Mouse (Mus musculus) lung, embryonic 16.5 days (tissue): Measurements from ENCODE around the gene Nebl. TPM values are rescaled to one million over a fixed set of nuclear protein-coding genes. Genes with fewer than 3 reads are reported as not detected.

Experiments
- ATAC-seq: fragments of 200-750 bp; cut with Nextera tagmentation; 2 replicates; pipeline ENCODE4 v1.8.0; 2017; ENCODE audit warnings: low read depth, mild to moderate bottlenecking, moderate library complexity
- H3K27ac ChIP-seq: fragments of 300-500 bp; sonication (generic); 2 replicates; pipeline ENCODE4 v1.5.1; 2014; ENCODE audit warnings: mild to moderate bottlenecking, control low read depth, low read length
- H3K27me3 ChIP-seq: fragments of 300-500 bp; sonication (generic); 2 replicates; pipeline ENCODE4 v1.6.1; 2014; ENCODE audit warnings: low read depth, low read length, mixed read lengths; ENCODE audit not compliant: control insufficient read depth, insufficient read depth
- H3K36me3 ChIP-seq: fragments of 300-500 bp; sonication (generic); 2 replicates; pipeline ENCODE4 v1.6.1; 2014; ENCODE audit warnings: low read length; ENCODE audit not compliant: control insufficient read depth, insufficient read depth
- H3K4me1 ChIP-seq: fragments of 300-500 bp; sonication (generic); replicated peaks from 2 replicates; pipeline ENCODE4 v1.6.1; 2014; ENCODE audit warnings: low read length, mixed read lengths; ENCODE audit not compliant: control insufficient read depth, insufficient read depth
- H3K4me2 ChIP-seq: fragments of 300-500 bp; sonication (generic); 2 replicates; pipeline ENCODE4 v1.6.1; 2014; ENCODE audit warnings: low read depth, low read length, control low read depth
- H3K4me3 ChIP-seq: fragments of 300-500 bp; sonication (generic); 2 replicates; pipeline ENCODE4 v1.5.1; 2014; ENCODE audit warnings: mild to moderate bottlenecking, low read length, control low read depth
- H3K9ac ChIP-seq: fragments of 300-500 bp; sonication (generic); 2 replicates; pipeline ENCODE4 v1.6.1; 2014; ENCODE audit warnings: low read length, control low read depth
- H3K9me3 ChIP-seq: fragments of 300-500 bp; sonication (generic); 2 replicates; pipeline ENCODE4 v1.6.1; 2016; ENCODE audit warnings: low read length; ENCODE audit not compliant: control insufficient read depth
- WGBS: fragments of 180-500 bp; shearing (Covaris S2); extraction: QIAGEN DNeasy Blood & Tissue Kit; methylation state at CpG from one replicate; pipeline ENCODE4 v1.1.7; 2014; 5-methylcytosine and 5-hydroxymethylcytosine counted together
- polyA plus RNA-seq: library from polyadenylated mRNA; unstranded; fragments of >200 nt; fragmentation: Nextera tagmentation; extraction: Ambion mirVana; gene quantifications from 2 replicates; pipeline ENCODE4 v1.2.1, GENCODE M21; 2015

Gene Nebl
- polyA plus RNA-seq, 1 experiment from 2014 or later: 44.3 TPM

GRCm38 (mm10) chr2:17715149-17715767, 16.0 kb downstream of the Nebl start:
- no peak overlapping the region for H3K9ac ChIP-seq
- ATAC-seq: peak; percentile 45; the same call in 1 of the 2 replicates
- peaks cover 2% of the 10 kb centered on the region; the same call in 1 of the 2 replicates for H3K9me3 ChIP-seq
- 60% methylated on average over 9 of the region's 9 CpGs for WGBS
- no peaks in the 10 kb centered on the region; the same call in 1 of the 2 replicates for H3K4me1 ChIP-seq
- no peaks in the 10 kb centered on the region for H3K27me3 ChIP-seq
- H3K27ac ChIP-seq: peak overlapping the region; percentile 27
- H3K4me3 ChIP-seq: no peak overlapping the region
- no peak overlapping the region for H3K4me2 ChIP-seq
- peaks cover 2% of the 10 kb centered on the region for H3K36me3 ChIP-seq

DNA sequence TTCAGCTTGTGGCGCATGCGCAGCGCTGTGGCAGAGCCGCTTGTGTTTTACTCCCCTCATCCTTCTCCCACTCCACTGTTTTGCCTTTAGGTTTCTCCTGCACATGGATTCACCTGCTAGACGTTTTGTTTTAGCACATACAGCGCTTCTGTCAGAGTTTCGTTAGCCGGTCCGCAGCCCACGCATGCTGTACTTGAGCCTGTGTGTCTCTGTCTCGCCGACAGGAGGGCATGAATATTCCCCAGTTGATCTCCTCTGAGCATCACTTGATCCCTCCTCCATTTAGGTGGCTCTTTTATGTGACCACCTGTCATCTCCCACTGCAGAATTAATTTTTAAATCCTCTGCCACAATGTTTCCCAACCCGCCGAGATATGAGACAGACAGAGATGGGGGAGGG, 16.6 kb downstream of the Nebl start:
- no peak overlapping the region for H3K9ac ChIP-seq
- H3K36me3 ChIP-seq: peaks cover 2% of the 10 kb centered on the region
- H3K27me3 ChIP-seq: no peaks in the 10 kb centered on the region
- no peak overlapping the region; the same call in 1 of the 2 replicates for H3K27ac ChIP-seq
- no peak overlapping the region for H3K4me3 ChIP-seq
- H3K9me3 ChIP-seq: peaks cover 2% of the 10 kb centered on the region; the same call in 1 of the 2 replicates
- H3K4me2 ChIP-seq: no peak overlapping the region
- no peaks in the 10 kb centered on the region; the same call in 1 of the 2 replicates for H3K4me1 ChIP-seq
- ATAC-seq: no peak
- 86% methylated on average over 14 of the region's 14 CpGs for WGBS

- no peak overlapping the region for H3K4me3 ChIP-seq
- ATAC-seq: no peak
These were observed 17.1 kb downstream of the Nebl start for GRCm38 (mm10) chr2:17714124-17714523.

DNA sequence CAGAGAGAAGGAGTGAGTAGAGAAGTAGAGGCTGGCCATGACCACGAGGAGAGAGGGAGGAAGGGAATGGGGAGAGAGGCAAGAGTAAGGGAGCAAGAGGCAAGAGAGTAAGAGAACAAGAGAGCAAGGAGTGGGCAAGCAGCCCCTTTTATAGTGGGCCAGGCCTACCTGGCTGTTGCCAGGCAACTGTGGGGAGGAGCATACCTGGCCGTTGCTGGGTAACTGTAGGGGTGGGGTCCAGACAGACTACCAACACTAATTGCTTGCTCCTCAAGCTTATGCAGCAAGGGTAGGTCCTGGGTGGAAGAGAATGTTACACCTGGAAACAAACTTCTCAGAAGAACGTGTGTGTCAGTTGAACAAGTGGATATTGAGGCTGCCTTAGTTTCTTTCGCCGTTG, 20.0 kb downstream of the Nebl start:
- Histone ChIP-seq H3K4me3 (no peak overlapping the region), H3K27me3 (no peaks in the 10 kb centered on the region), H3K27ac (no peak overlapping the region), H3K36me3 (peaks cover 2% of the 10 kb centered on the region), H3K9me3 (peaks cover 2% of the 10 kb centered on the region; the same call in 1 of the 2 replicates), H3K9ac (no peak overlapping the region), H3K4me2 (no peak overlapping the region), H3K4me1 (no peaks in the 10 kb centered on the region)
- no peak for ATAC-seq
- WGBS: 88% methylated on average over 5 of the region's 5 CpGs

More at GRCm38 (mm10) chr2:17714124-17714523, 17.1 kb downstream of the Nebl start:
- Histone ChIP-seq H3K4me1 (no peaks in the 10 kb centered on the region; the same call in 1 of the 2 replicates), H3K9ac (no peak overlapping the region), H3K4me2 (no peak overlapping the region), H3K27me3 (no peaks in the 10 kb centered on the region), H3K27ac (no peak overlapping the region), H3K9me3 (peaks cover 2% of the 10 kb centered on the region; the same call in 1 of the 2 replicates), H3K36me3 (peaks cover 2% of the 10 kb centered on the region)
- 40% methylated on average over 4 of the region's 4 CpGs for WGBS

DNA sequence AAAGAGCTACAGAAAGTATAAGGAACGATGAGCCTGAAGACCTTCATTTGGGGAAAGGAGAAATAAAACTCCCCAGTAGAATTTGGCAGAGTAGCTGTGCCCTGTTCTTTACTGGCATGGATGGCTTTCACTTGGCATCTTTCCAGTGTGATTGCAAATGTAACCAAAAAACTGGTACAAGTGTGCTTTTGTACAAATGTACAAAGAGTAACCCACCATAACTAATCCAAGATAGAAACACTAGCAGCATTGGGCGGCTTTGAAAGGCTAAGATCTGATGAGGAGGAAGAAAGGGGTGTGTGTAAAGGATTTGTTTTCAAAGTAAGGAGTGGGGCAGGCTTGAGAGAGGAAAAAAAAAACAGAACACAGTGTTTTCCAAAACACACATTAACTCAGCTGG, 21.2 kb downstream of the Nebl start:
- ATAC-seq: no peak
- Histone ChIP-seq H3K27ac (no peak overlapping the region), H3K36me3 (peaks cover 2% of the 10 kb centered on the region), H3K4me3 (no peak overlapping the region), H3K27me3 (no peaks in the 10 kb centered on the region), H3K9me3 (peaks cover 2% of the 10 kb centered on the region; the same call in 1 of the 2 replicates), H3K4me1 (no peaks in the 10 kb centered on the region), H3K9ac (no peak overlapping the region), H3K4me2 (no peak overlapping the region)
- WGBS: 76% methylated on average over 2 of the region's 2 CpGs

GRCm38 (mm10) chr2:17705964-17706363, 25.3 kb downstream of the Nebl start:
- Histone ChIP-seq H3K9ac (no peak overlapping the region), H3K4me1 (no peaks in the 10 kb centered on the region), H3K4me2 (no peak overlapping the region), H3K9me3 (no peaks in the 10 kb centered on the region), H3K27me3 (no peaks in the 10 kb centered on the region), H3K4me3 (no peak overlapping the region), H3K27ac (no peak overlapping the region), H3K36me3 (no peaks in the 10 kb centered on the region)
- ATAC-seq: no peak
- 77% methylated on average over 5 of the region's 5 CpGs for WGBS

DNA sequence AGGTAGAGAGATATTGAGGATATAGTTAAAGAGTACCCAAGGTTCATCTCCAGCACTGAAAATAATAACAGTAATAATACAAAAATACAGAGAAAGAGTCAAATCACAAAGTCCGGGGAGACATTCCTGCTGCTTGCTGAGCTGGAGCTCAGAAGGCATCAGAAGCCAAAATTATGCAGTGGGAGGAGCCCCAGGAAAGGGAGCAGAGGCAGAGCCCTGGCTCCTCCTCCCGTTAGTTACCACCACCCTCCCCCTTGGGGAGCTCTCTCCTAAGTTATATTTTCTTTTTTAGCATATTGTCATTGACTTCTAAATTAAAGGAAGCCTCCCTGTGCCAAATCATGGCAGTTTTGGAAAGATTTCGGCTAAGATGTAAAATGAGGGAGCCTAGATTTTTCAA, 25.8 kb downstream of the Nebl start:
- WGBS: 48% methylated on average over 3 of the region's 3 CpGs
- H3K4me3 ChIP-seq: no peak overlapping the region
- peak; percentile 73 for ATAC-seq
- H3K4me1 ChIP-seq: no peaks in the 10 kb centered on the region
- no peaks in the 10 kb centered on the region for H3K36me3 ChIP-seq
- no peak overlapping the region for H3K9ac ChIP-seq
- H3K4me2 ChIP-seq: no peak overlapping the region
- H3K27ac ChIP-seq: no peak overlapping the region; the same call in 1 of the 2 replicates
- H3K9me3 ChIP-seq: no peaks in the 10 kb centered on the region
- H3K27me3 ChIP-seq: no peaks in the 10 kb centered on the region

DNA sequence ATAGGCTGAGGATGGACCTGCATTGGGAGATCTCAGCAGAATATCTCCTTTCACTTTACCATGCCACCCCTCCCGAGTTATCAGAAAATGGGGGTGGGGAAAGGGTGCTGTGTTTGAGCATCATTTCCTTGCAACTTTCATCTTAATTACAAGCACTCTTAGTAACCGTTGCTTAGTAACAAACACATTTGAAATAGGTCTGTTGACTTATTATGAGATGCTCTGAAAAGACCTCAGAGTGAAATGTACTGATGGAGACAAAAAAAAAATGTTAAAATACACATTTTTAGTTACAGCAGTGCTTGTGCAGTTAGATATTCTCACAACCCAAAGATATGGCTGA, 28.1 kb downstream of the Nebl start:
- no peak overlapping the region for H3K9ac ChIP-seq
- H3K36me3 ChIP-seq: no peaks in the 10 kb centered on the region
- no peaks in the 10 kb centered on the region for H3K4me1 ChIP-seq
- H3K4me3 ChIP-seq: no peak overlapping the region
- no peak for ATAC-seq
- WGBS: 54% methylated on average over 2 of the region's 2 CpGs
- H3K27me3 ChIP-seq: no peaks in the 10 kb centered on the region
- no peaks in the 10 kb centered on the region for H3K9me3 ChIP-seq
- H3K27ac ChIP-seq: no peak overlapping the region
- no peak overlapping the region for H3K4me2 ChIP-seq

- H3K36me3 ChIP-seq: no peaks in the 10 kb centered on the region
- H3K4me2 ChIP-seq: no peak overlapping the region
- no peak overlapping the region for H3K27ac ChIP-seq
- H3K27me3 ChIP-seq: no peaks in the 10 kb centered on the region
- 58% methylated on average over 7 of the region's 7 CpGs for WGBS
- no peak overlapping the region for H3K4me3 ChIP-seq
- no peak for ATAC-seq
- no peaks in the 10 kb centered on the region for H3K4me1 ChIP-seq
- H3K9me3 ChIP-seq: no peaks in the 10 kb centered on the region
- H3K9ac ChIP-seq: no peak overlapping the region
These were observed 28.6 kb downstream of the Nebl start for GRCm38 (mm10) chr2:17702481-17703169.
